Mouse (Mus musculus): ENCODE measurements around the gene Dctn2. TPM values are rescaled to one million over a fixed set of nuclear protein-coding genes. Genes with fewer than 3 reads are reported as not detected.

Gene Dctn2
- polyA plus RNA-seq, 1 experiment from 2014 or later: 135 TPM

DNA sequence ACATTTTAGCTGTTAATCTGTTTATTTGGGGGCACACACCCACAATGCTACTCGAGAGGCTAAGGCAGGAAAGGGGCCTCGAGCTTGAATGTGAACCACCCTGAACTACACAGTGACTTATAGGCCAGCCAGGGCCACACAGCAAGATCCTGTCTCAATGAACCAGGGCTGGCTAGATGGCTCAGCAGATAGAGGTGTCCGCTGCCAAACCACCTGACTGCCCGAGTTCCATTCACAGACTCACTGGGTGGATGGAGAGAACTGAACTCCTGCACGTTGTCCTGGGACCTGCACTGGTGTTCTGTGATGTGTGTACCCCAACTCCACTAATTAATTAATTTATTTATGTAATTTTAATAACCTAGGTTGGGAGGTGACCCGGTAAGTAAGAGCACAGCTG, 8.4 kb upstream of the Dctn2 start:
- H3K9me3 ChIP-seq (replicated peaks; ENCODE audit: control insufficient read depth, low read length): no peaks in the 10 kb centered on the region
- H3K27me3 ChIP-seq (ENCODE audit: control insufficient read depth, insufficient read depth, low read length): peaks cover 17% of the 10 kb centered on the region
- no peak overlapping the region for H3K4me2 ChIP-seq
- ATAC-seq (replicated peaks; ENCODE audit: insufficient number of reproducible peaks, low FRiP score, low TSS enrichment): no peak
- 0 out of 2 replicates have a peak, but pooled peaks cover 3% of the 10 kb centered on the region for H3K4me1 ChIP-seq (ENCODE audit: control insufficient read depth, insufficient read depth, low read length)
- H3K36me3 ChIP-seq (ENCODE audit: control insufficient read depth, insufficient read depth, low read length): no peaks in the 10 kb centered on the region
- WGBS (ENCODE audit: insufficient replicate concordance): 72% methylated on average over 6 of the region's 6 CpGs
- H3K27ac ChIP-seq (ENCODE audit: low read depth, low read length): no peak overlapping the region
- H3K4me3 ChIP-seq (ENCODE audit: low read depth, low read length): no peak overlapping the region
- no peak overlapping the region for H3K9ac ChIP-seq (ENCODE audit: low read depth, low read length)

DNA sequence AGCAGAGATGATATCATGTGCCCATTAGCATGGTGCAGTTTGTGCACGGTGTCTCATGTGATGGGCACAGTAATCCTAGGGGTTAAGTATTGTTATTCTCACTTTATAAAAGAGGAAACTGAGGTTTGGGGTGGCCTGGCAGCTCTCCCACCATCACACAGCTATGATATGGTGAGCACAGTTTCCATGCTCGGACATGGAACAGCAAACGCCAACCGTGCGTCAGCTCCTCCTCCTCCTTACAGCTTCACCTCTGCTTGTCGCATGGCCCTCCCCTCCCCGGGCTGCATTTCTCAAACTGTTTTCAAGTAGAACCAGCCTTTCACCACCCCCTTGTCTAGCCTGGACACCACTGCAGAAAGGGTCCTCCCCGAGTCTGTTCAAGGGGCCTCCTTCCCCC, 7.7 kb upstream of the Dctn2 start:
- no peak overlapping the region for H3K27ac ChIP-seq (ENCODE audit: low read depth, low read length)
- ATAC-seq (replicated peaks; ENCODE audit: insufficient number of reproducible peaks, low FRiP score, low TSS enrichment): no peak
- no peak overlapping the region for H3K4me3 ChIP-seq (ENCODE audit: low read depth, low read length)
- no peaks in the 10 kb centered on the region for H3K36me3 ChIP-seq (ENCODE audit: control insufficient read depth, insufficient read depth, low read length)
- H3K9ac ChIP-seq (ENCODE audit: low read depth, low read length): no peak overlapping the region
- no peak overlapping the region for H3K4me2 ChIP-seq
- 66% methylated on average over 8 of the region's 8 CpGs for WGBS (ENCODE audit: insufficient replicate concordance)
- H3K9me3 ChIP-seq (replicated peaks; ENCODE audit: control insufficient read depth, low read length): no peaks in the 10 kb centered on the region
- 0 out of 2 replicates have a peak, but pooled peaks cover 6% of the 10 kb centered on the region for H3K4me1 ChIP-seq (ENCODE audit: control insufficient read depth, insufficient read depth, low read length)
- H3K27me3 ChIP-seq (ENCODE audit: control insufficient read depth, insufficient read depth, low read length): peaks cover 24% of the 10 kb centered on the region

DNA sequence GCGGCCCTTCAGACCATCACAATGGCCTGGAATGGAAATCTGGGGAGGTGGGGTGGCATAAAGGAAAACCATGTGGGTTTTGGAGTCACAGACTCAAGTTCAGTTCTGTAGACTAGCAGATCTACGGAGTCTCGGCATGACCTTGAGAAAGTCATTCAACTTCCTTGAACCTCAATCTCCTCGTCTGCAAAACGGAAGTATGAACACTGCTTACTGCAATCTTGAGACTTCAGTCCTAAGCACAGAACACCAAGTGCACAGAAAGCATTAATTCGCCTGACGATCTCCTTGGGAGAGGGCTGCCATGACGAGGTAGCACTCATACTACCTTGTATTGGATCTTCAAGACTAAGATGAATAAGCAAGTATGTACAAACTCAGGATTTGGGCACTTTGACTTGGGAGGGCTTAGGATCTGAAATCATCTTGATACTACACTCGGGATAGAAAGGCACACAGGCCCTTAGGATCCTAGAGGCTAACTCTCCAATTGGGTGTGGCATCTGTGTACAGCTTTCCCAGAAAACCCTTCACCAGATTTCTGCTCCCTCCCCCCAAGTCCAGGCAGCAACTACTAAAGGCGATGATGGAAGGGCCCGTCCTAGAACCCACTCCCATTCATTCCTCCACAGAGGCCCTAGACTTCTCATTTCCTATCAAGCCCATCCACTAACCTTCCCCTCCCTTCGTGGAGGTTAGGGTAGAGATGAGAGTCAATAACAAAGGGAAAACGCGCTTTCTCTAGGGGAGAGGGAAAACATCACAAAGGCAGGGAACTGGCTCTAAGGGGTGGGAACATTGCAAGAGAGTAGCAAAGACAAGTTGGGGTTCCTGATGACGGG, 4.2 kb upstream of the Dctn2 start:
- Histone ChIP-seq H3K4me1 (ENCODE audit: control insufficient read depth, insufficient read depth, low read length) (peaks cover 7% of the 10 kb centered on the region), H3K36me3 (ENCODE audit: control insufficient read depth, insufficient read depth, low read length) (no peaks in the 10 kb centered on the region), H3K27me3 (ENCODE audit: control insufficient read depth, insufficient read depth, low read length) (peaks cover 34% of the 10 kb centered on the region), H3K27ac (ENCODE audit: low read depth, low read length) (no peak overlapping the region), H3K4me2 (peak overlapping the region; percentile 86), H3K9me3 (replicated peaks; ENCODE audit: control insufficient read depth, low read length) (no peaks in the 10 kb centered on the region), H3K4me3 (ENCODE audit: low read depth, low read length) (0 out of 2 replicates have a peak overlapping the region, but pooled peaks have one; percentile 46), H3K9ac (ENCODE audit: low read depth, low read length) (no peak overlapping the region)
- WGBS (ENCODE audit: insufficient replicate concordance): 65% methylated on average over 15 of the region's 15 CpGs
- ATAC-seq (replicated peaks; ENCODE audit: insufficient number of reproducible peaks, low FRiP score, low TSS enrichment): no peak

DNA sequence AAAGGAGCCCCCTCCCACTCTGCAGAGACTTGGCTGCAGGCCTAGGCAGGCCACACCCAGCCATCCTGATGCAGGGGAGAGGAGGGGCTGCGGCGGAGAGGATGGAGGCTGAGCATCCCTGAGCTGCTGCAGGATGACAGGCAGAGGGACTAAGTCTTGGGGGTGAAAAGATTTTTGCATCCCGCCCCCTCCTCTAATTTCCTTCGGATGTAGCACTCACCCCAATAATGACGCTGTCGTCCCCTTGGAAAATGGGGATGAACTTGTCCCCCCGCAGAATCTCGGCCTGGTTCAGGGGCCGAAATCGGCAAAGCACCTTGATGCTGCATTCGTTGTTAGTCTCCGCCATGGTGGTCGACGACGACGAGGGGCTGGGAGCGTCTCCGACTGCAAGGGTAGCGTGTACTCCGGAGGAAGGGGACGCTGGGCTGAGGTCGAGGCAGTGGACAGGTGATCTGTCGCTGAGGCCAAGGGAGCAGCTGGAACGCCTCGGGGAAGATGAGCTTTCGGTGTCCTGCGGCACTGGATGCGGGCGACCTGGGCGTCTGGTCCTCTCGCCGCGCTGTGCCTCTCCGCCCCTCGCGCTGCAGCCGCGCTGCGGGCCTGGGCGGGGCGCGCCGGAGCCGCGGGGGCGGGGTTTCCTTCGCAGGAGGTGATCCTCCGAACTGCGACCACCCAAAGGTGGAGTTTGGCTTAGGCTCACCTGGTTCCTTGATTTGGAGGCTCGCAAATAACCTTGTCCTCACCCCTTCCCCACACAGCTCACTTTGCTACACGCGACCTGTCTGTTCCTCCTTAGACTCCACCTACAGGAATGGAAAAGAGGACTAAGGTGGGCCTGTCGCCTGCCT, 3.4 kb upstream of the Dctn2 start, which contains the start of gene Kif5a:
Gene Kif5a, minus strand, starts transcription at position 801 of the 851 bp plus-strand sequence.
- peak within 1 kb of the TSS; percentile 46 for H3K4me3 ChIP-seq (ENCODE audit: low read depth, low read length)
- H3K4me1 ChIP-seq (ENCODE audit: control insufficient read depth, insufficient read depth, low read length): peaks cover 13% of the 10 kb centered on the region
- H3K9me3 ChIP-seq (replicated peaks; ENCODE audit: control insufficient read depth, low read length): no peaks in the 10 kb centered on the region
- H3K36me3 ChIP-seq (ENCODE audit: control insufficient read depth, insufficient read depth, low read length): no peaks in the 10 kb centered on the region
- no peak within 1 kb of the TSS for H3K27ac ChIP-seq (ENCODE audit: low read depth, low read length)
- H3K27me3 ChIP-seq (ENCODE audit: control insufficient read depth, insufficient read depth, low read length): peaks cover 34% of the 10 kb centered on the region
- under 1% methylated on average over 52 of the region's 53 CpGs for WGBS (ENCODE audit: insufficient replicate concordance)
- ATAC-seq (replicated peaks; ENCODE audit: insufficient number of reproducible peaks, low FRiP score, low TSS enrichment): no peak
- peak within 1 kb of the TSS; percentile 56; the same call in 1 of the 2 replicates for H3K9ac ChIP-seq (ENCODE audit: low read depth, low read length)
- H3K4me2 ChIP-seq: peak within 1 kb of the TSS; percentile 86

DNA sequence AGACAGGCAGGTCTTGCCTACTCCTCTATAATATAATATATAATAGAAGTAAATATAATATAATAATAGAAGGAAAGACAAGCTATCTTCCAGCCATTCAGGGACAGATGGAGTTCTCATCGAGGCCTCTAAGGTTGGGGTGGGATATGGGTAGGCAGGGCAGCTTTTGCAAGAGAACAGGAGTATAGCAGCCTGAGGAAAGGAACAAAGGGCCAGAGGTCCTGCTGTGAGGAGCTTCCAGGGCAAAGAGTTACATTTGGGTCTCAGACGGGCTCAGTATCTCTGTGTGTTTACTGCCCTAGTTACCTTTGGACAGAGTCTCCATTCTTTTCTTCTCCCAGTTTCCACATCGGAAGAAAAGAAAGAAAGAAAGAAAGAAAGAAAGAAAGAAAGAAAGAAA, 2.5 kb upstream of the Dctn2 start:
- H3K27me3 ChIP-seq (ENCODE audit: control insufficient read depth, insufficient read depth, low read length): peaks cover 34% of the 10 kb centered on the region
- ATAC-seq (replicated peaks; ENCODE audit: insufficient number of reproducible peaks, low FRiP score, low TSS enrichment): no peak
- no peak overlapping the region for H3K4me2 ChIP-seq
- H3K9ac ChIP-seq (ENCODE audit: low read depth, low read length): no peak overlapping the region
- WGBS (ENCODE audit: insufficient replicate concordance): 64% methylated on average over 3 of the region's 3 CpGs
- H3K4me1 ChIP-seq (ENCODE audit: control insufficient read depth, insufficient read depth, low read length): peaks cover 17% of the 10 kb centered on the region
- H3K27ac ChIP-seq (ENCODE audit: low read depth, low read length): no peak overlapping the region
- H3K9me3 ChIP-seq (replicated peaks; ENCODE audit: control insufficient read depth, low read length): no peaks in the 10 kb centered on the region
- H3K36me3 ChIP-seq (ENCODE audit: control insufficient read depth, insufficient read depth, low read length): no peaks in the 10 kb centered on the region
- peak overlapping the region; percentile 46; the same call in 1 of the 2 replicates for H3K4me3 ChIP-seq (ENCODE audit: low read depth, low read length)

DNA sequence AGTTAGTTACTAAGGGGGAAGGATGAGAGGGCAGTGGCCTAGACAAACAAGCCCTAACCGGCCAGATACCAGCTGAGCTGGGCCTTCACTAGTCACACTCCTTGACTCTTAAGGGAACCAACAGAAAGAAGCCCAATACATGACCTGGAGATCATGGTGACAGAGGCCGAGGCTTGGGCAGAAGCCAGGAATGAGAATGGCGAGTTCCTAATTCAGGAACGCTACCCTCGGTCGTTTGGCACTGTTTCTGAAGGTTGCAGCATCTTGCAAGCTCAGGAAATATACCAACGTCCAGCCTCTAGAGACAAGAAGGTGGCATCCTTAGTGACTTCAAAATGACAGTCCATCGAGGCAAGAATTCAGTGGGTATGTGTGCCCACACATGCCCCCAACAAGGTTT, 1.8 kb upstream of the Dctn2 start:
- no peaks in the 10 kb centered on the region for H3K9me3 ChIP-seq (replicated peaks; ENCODE audit: control insufficient read depth, low read length)
- no peak overlapping the region for H3K9ac ChIP-seq (ENCODE audit: low read depth, low read length)
- peaks cover 4% of the 10 kb centered on the region; the same call in 1 of the 2 replicates for H3K36me3 ChIP-seq (ENCODE audit: control insufficient read depth, insufficient read depth, low read length)
- H3K27ac ChIP-seq (ENCODE audit: low read depth, low read length): no peak overlapping the region
- no peak overlapping the region for H3K4me3 ChIP-seq (ENCODE audit: low read depth, low read length)
- no peak overlapping the region for H3K4me2 ChIP-seq
- 83% methylated on average over 8 of the region's 8 CpGs for WGBS (ENCODE audit: insufficient replicate concordance)
- no peak for ATAC-seq (replicated peaks; ENCODE audit: insufficient number of reproducible peaks, low FRiP score, low TSS enrichment)
- H3K27me3 ChIP-seq (ENCODE audit: control insufficient read depth, insufficient read depth, low read length): peaks cover 34% of the 10 kb centered on the region
- peaks cover 19% of the 10 kb centered on the region for H3K4me1 ChIP-seq (ENCODE audit: control insufficient read depth, insufficient read depth, low read length)

DNA sequence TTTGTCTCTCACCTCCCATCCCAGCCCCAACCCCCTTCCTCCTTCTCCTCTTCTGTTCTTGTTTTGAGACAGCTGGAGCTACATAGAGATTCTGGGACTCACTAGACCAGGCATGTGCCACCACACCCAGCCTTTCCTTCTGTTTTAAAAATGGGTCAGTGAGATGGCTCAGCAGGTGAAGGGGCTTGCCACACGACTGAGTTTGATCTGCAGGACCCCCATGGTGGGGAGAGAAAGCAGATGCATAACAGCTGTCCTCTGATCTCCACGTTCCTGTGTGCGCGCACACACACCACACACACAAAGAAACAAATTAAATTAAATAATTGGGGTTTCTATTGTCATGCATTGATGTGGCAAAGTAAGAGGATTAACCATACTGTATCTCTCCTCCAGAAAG, 1.2 kb upstream of the Dctn2 start:
- Histone ChIP-seq H3K4me2 (no peak overlapping the region), H3K9ac (ENCODE audit: low read depth, low read length) (no peak overlapping the region), H3K27ac (ENCODE audit: low read depth, low read length) (no peak overlapping the region), H3K27me3 (ENCODE audit: control insufficient read depth, insufficient read depth, low read length) (peaks cover 34% of the 10 kb centered on the region), H3K4me3 (ENCODE audit: low read depth, low read length) (no peak overlapping the region), H3K4me1 (ENCODE audit: control insufficient read depth, insufficient read depth, low read length) (peaks cover 19% of the 10 kb centered on the region), H3K36me3 (ENCODE audit: control insufficient read depth, insufficient read depth, low read length) (peaks cover 6% of the 10 kb centered on the region; the same call in 1 of the 2 replicates), H3K9me3 (replicated peaks; ENCODE audit: control insufficient read depth, low read length) (no peaks in the 10 kb centered on the region)
- ATAC-seq (replicated peaks; ENCODE audit: insufficient number of reproducible peaks, low FRiP score, low TSS enrichment): no peak
- 72% methylated on average over 4 of the region's 4 CpGs for WGBS (ENCODE audit: insufficient replicate concordance)

DNA sequence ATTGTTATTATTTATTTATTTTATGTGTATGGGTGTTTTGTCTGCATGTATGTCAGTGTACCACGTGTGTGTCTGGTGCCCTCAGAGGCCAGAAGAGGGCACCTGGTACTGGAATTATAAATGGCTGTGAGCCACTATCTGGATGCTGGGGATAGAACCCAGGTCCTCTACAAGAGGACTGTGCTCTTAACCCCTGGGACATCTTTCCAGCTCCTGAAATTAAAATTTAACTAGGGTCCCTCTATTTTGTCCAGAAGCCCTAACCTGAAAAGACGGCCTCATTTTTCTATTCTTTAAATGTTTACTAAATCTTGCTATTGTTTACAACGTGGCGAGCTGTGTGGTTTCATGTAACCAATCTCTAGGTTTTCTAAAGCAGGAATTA, 449 bp upstream of the Dctn2 start:
- H3K9ac ChIP-seq (ENCODE audit: low read depth, low read length): no peak overlapping the region; the same call in 1 of the 2 replicates
- no peak overlapping the region for H3K27ac ChIP-seq (ENCODE audit: low read depth, low read length)
- WGBS (ENCODE audit: insufficient replicate concordance): 28% methylated on average over 4 of the region's 4 CpGs
- H3K36me3 ChIP-seq (ENCODE audit: control insufficient read depth, insufficient read depth, low read length): peaks cover 7% of the 10 kb centered on the region; the same call in 1 of the 2 replicates
- H3K4me1 ChIP-seq (ENCODE audit: control insufficient read depth, insufficient read depth, low read length): peaks cover 19% of the 10 kb centered on the region
- no peak for ATAC-seq (replicated peaks; ENCODE audit: insufficient number of reproducible peaks, low FRiP score, low TSS enrichment)
- peaks cover 34% of the 10 kb centered on the region for H3K27me3 ChIP-seq (ENCODE audit: control insufficient read depth, insufficient read depth, low read length)
- H3K4me3 ChIP-seq (ENCODE audit: low read depth, low read length): peak overlapping the region; percentile 98
- H3K9me3 ChIP-seq (replicated peaks; ENCODE audit: control insufficient read depth, low read length): no peaks in the 10 kb centered on the region
- H3K4me2 ChIP-seq: peak overlapping the region; percentile 97

Data from heart, embryonic 11.5 days (tissue).